In genomic region chr15:100038470-100038971, GRCm38 (mm10) we compare ENCODE assay signal across 8 mouse cellular contexts. TPM values are rescaled to one million over a fixed set of nuclear protein-coding genes. Genes with fewer than 3 reads are reported as not detected.
DNase-seq lines count a peak whose midpoint lies in the region; ATAC-seq and TF ChIP-seq lines count a peak whose summit lies in the region.

TSS of gene Dip2b (plus strand) at chr15:100038664.

- peak in 1 of 2 experiments; percentile 6; a peak in 1 of 4 replicates for TF ChIP-seq EP300 in MEL (IDR thresholded peaks at IDR 0.05; ENCODE audit: low read depth in 1 of 2, low read length in 2 of 2)

- 0% methylated on average over 53 of the region's 68 CpGs for WGBS in forebrain, embryonic 16.5 days
- WGBS in lung, adult 2 months, result under 1% methylated on average over 60 of the region's 68 CpGs
- WGBS in neural tube, embryonic 15.5 days, result 0% methylated on average over 19 of the region's 68 CpGs

- H3K36me3 ChIP-seq in MEL (ENCODE audit: control insufficient read depth in 1 of 2, insufficient read depth in 2 of 2, low read length in 2 of 2), result peaks cover 0 to 24% of the 10 kb centered on the region in 2 experiments; a peak in 2 of 4 replicates
- H3K36me3 ChIP-seq in forebrain, embryonic 16.5 days (ENCODE audit: control insufficient read depth, insufficient read depth), result no peaks in the 10 kb centered on the region
- H3K36me3 ChIP-seq in neural tube, embryonic 15.5 days, result no peaks in the 10 kb centered on the region

- peak; percentile 92 to 99 (median 98) for TF ChIP-seq CTCF in MEL (IDR thresholded peaks at IDR 0.05 in 2 of 3, conservative IDR thresholded peaks at IDR 0.05 in 1 of 3; ENCODE audit: control insufficient read depth in 1 of 3, insufficient read depth in 1 of 3, low read depth in 2 of 3, low read length in 3 of 3, poor library complexity in 1 of 3, severe bottlenecking in 1 of 3)
- TF ChIP-seq CTCF in layer of hippocampus, adult 2 months (conservative IDR thresholded peaks at IDR 0.05), result peak; percentile 97
- TF ChIP-seq CTCF in lung, adult 2 months (IDR thresholded peaks at IDR 0.05; ENCODE audit: insufficient read depth, low read length), result peak; percentile 71

- H3K9ac ChIP-seq in MEL (ENCODE audit: control insufficient read depth, low read depth, low read length, poor library complexity, severe bottlenecking), result peak within 1 kb of the TSS; percentile 97
- peak within 1 kb of the TSS; percentile 89 for H3K9ac ChIP-seq in forebrain, embryonic 16.5 days (replicated peaks; ENCODE audit: low read depth, low read length)
- H3K9ac ChIP-seq in neural tube, embryonic 15.5 days (replicated peaks), result peak within 1 kb of the TSS; percentile 97

- H3K27ac ChIP-seq in MEL (ENCODE audit: control insufficient read depth, low read depth, low read length), result peak within 1 kb of the TSS; percentile 31
- H3K27ac ChIP-seq in forebrain, embryonic 16.5 days (ENCODE audit: low read length), result peak within 1 kb of the TSS; percentile 98
- peak within 1 kb of the TSS; percentile 98 for H3K27ac ChIP-seq in layer of hippocampus, adult 2 months
- peak within 1 kb of the TSS; percentile 99 for H3K27ac ChIP-seq in neural tube, embryonic 15.5 days (replicated peaks)

- TF ChIP-seq POLR2A in MEL (IDR thresholded peaks at IDR 0.05; ENCODE audit: control insufficient read depth in 1 of 2, insufficient read depth in 1 of 2, low read depth in 1 of 2, low read length in 2 of 2, poor library complexity in 1 of 2), result peak; percentile 67 to 98; a peak in 3 of 4 replicates
- TF ChIP-seq POLR2A in lung, adult 2 months (IDR thresholded peaks at IDR 0.05; ENCODE audit: borderline replicate concordance, extremely low read depth, low read depth, low read length), result peak; percentile 43; the same call in 1 of the 2 replicates

- peak within 1 kb of the TSS; percentile 82 for H3K4me2 ChIP-seq in forebrain, embryonic 16.5 days (ENCODE audit: low read length)
- H3K4me2 ChIP-seq in neural tube, embryonic 15.5 days, result peak within 1 kb of the TSS; percentile 61

- peak; percentile 87 for TF ChIP-seq RAD21 in MEL (IDR thresholded peaks at IDR 0.05; ENCODE audit: low read depth, low read length)

- peak; percentile 89 for ATAC-seq in forebrain, embryonic 16.5 days
- ATAC-seq in neural tube, embryonic 15.5 days (ENCODE audit: low FRiP score), result peak; percentile 90

- no peaks in the 10 kb centered on the region for H3K9me3 ChIP-seq in MEL (replicated peaks; ENCODE audit: insufficient read depth, low read length)
- H3K9me3 ChIP-seq in forebrain, embryonic 16.5 days (ENCODE audit: control insufficient read depth, low read length), result no peaks in the 10 kb centered on the region
- H3K9me3 ChIP-seq in neural tube, embryonic 15.5 days (replicated peaks), result no peaks in the 10 kb centered on the region

- no peaks in the 10 kb centered on the region for H3K27me3 ChIP-seq in MEL (ENCODE audit: control insufficient read depth in 1 of 2, insufficient read depth in 2 of 2, low read length in 2 of 2)
- H3K27me3 ChIP-seq in forebrain, embryonic 16.5 days (replicated peaks; ENCODE audit: control insufficient read depth, insufficient read depth, low read length), result no peaks in the 10 kb centered on the region
- H3K27me3 ChIP-seq in neural tube, embryonic 15.5 days (replicated peaks), result no peaks in the 10 kb centered on the region

- peak; percentile 97 for DNase-seq in MEL (ENCODE audit: low read depth, low spot score)
- DNase-seq in cerebellum, adult 18-20 months, result peak; percentile 96 to 100
- DNase-seq in heart, postnatal 36 days, result peak; percentile 98 to 99
- DNase-seq in layer of hippocampus, adult 2 months (ENCODE audit: low spot score in 2 of 2), result peak; percentile 90 to 98
- peak; percentile 97 for DNase-seq in lung, adult 2 months
- peak; percentile 94 for DNase-seq in testis, postnatal 14 days (ENCODE audit: low spot score)

- H3K79me2 ChIP-seq in MEL (ENCODE audit: control insufficient read depth, insufficient read depth, low read length, poor library complexity), result peaks cover 21% of the 10 kb centered on the region

- intact Hi-C loops in heart, postnatal 36 days (cut with DNase I), result loop anchor here (1.0 to 5.0 kb wide), 3 partner anchors 88 to 190 kb away; no protein-coding TSS in a partner anchor

- peak within 1 kb of the TSS; percentile 84 to 88 for H3K4me3 ChIP-seq in MEL (ENCODE audit: control insufficient read depth in 1 of 2, insufficient read depth in 1 of 2, low read depth in 2 of 2, low read length in 2 of 2)
- peak within 1 kb of the TSS; percentile 71 for H3K4me3 ChIP-seq in forebrain, embryonic 16.5 days (replicated peaks; ENCODE audit: low read length)
- H3K4me3 ChIP-seq in layer of hippocampus, adult 2 months, result peak within 1 kb of the TSS; percentile 95
- H3K4me3 ChIP-seq in lung, adult 2 months (replicated peaks; ENCODE audit: extremely low read depth, low read depth, low read length), result peak within 1 kb of the TSS; percentile 87
- peak within 1 kb of the TSS; percentile 99 for H3K4me3 ChIP-seq in neural tube, embryonic 15.5 days (replicated peaks)

- peaks cover 7 to 22% of the 10 kb centered on the region in 2 experiments for H3K4me1 ChIP-seq in MEL (ENCODE audit: control insufficient read depth in 1 of 2, insufficient read depth in 2 of 2, low read length in 2 of 2)
- H3K4me1 ChIP-seq in forebrain, embryonic 16.5 days (replicated peaks; ENCODE audit: control insufficient read depth, insufficient read depth, low read length), result peaks cover 25% of the 10 kb centered on the region
- peaks cover 25% of the 10 kb centered on the region for H3K4me1 ChIP-seq in lung, adult 2 months (ENCODE audit: control insufficient read depth, insufficient read depth, low read length)
- H3K4me1 ChIP-seq in neural tube, embryonic 15.5 days, result peaks cover 31% of the 10 kb centered on the region

TF ChIP-seq in MEL, 35 proteins besides CTCF, POLR2A, EP300 and RAD21 (continues in another document):
- TF ChIP-seq TCF12 (IDR thresholded peaks at IDR 0.05; ENCODE audit: low read depth, low read length) (peak; percentile 45; the same call in 1 of the 2 replicates), MYC (IDR thresholded peaks at IDR 0.05; ENCODE audit: low read depth, low read length) (no peak), NELFE (IDR thresholded peaks at IDR 0.05; ENCODE audit: low read depth, low read length) (peak; percentile 74), NRF1 (IDR thresholded peaks at IDR 0.05; ENCODE audit: insufficient read depth, low read depth, low read length, poor library complexity, severe bottlenecking) (peak; percentile 38; the same call in 1 of the 2 replicates), RCOR1 (IDR thresholded peaks at IDR 0.05; ENCODE audit: low read depth, low read length) (0 out of 2 replicates have a peak, but pooled peaks have one; percentile 9), POLR2AphosphoS2 (IDR thresholded peaks at IDR 0.05; ENCODE audit: low read length) (no peak), GABPA (IDR thresholded peaks at IDR 0.05; ENCODE audit: low read depth, low read length) (0 out of 2 replicates have a peak, but pooled peaks have one; percentile 19), ZNF384 (IDR thresholded peaks at IDR 0.05; ENCODE audit: low read depth, low read length) (0 out of 2 replicates have a peak, but pooled peaks have one; percentile 23), USF2 (IDR thresholded peaks at IDR 0.05; ENCODE audit: borderline replicate concordance in 1 of 2, insufficient read depth in 1 of 2, low read depth in 1 of 2, low read length in 2 of 2) (peak; percentile 22 to 87; a peak in 3 of 4 replicates), USF1 (IDR thresholded peaks at IDR 0.05; ENCODE audit: low read depth, low read length) (peak; percentile 98), JUND (IDR thresholded peaks at IDR 0.05; ENCODE audit: low read depth, low read length) (no peak), HCFC1 (IDR thresholded peaks at IDR 0.05; ENCODE audit: low read depth, low read length) (peak; percentile 71), POLR2AphosphoS5 (IDR thresholded peaks at IDR 0.05; ENCODE audit: borderline replicate concordance, low read depth, low read length) (no peak), TAL1 (IDR thresholded peaks at IDR 0.05; ENCODE audit: low read length) (no peak), MAX (IDR thresholded peaks at IDR 0.05; ENCODE audit: low read length) (peak; percentile 85), ZKSCAN1 (IDR thresholded peaks at IDR 0.05; ENCODE audit: low read depth, low read length) (no peak), ELF1 (IDR thresholded peaks at IDR 0.05; ENCODE audit: low read depth, low read length) (peak; percentile 40; the same call in 1 of the 2 replicates), SIN3A (IDR thresholded peaks at IDR 0.05; ENCODE audit: low read length) (peak; percentile 77), ZMIZ1 (IDR thresholded peaks at IDR 0.05; ENCODE audit: low read depth, low read length) (peak; percentile 64; the same call in 1 of the 2 replicates), CHD2 (IDR thresholded peaks at IDR 0.05; ENCODE audit: low read length) (no peak), E2F4 (IDR thresholded peaks at IDR 0.05; ENCODE audit: borderline replicate concordance, low read depth, low read length) (no peak), MYB (IDR thresholded peaks at IDR 0.05; ENCODE audit: low read depth, low read length) (no peak), MAZ (IDR thresholded peaks at IDR 0.05; ENCODE audit: low read depth, low read length) (peak; percentile 77; the same call in 1 of the 2 replicates), TBP (IDR thresholded peaks at IDR 0.05; ENCODE audit: low read depth, low read length) (no peak), UBTF (IDR thresholded peaks at IDR 0.05; ENCODE audit: borderline replicate concordance, insufficient read depth, low read depth, low read length) (peak; percentile 82; the same call in 1 of the 2 replicates), ZC3H11A (IDR thresholded peaks at IDR 0.05; ENCODE audit: low read depth, low read length) (peak; percentile 75), KAT2A (conservative IDR thresholded peaks at IDR 0.05; ENCODE audit: low read depth, low read length) (no peak), MEF2A (IDR thresholded peaks at IDR 0.05; ENCODE audit: extremely low read depth, insufficient replicate concordance, low read depth, low read length, poor library complexity, severe bottlenecking) (no peak), SMC3 (IDR thresholded peaks at IDR 0.05; ENCODE audit: low read depth, low read length) (peak; percentile 83)

RNA-seq across cellular contexts. Expression of gene Dip2b, which starts in this region (rescaled TPM):
- 15.4 and 17.8 TPM in 2 replicates for total RNA-seq in MEL (2012; rRNA removed)
- polyA plus RNA-seq in MEL (2012; ENCODE audit: insufficient read depth in 1 of 2, insufficient read length in 2 of 2, low read depth in 1 of 2, low replicate concordance in 2 of 2, missing spikeins in 1 of 2), result 10 to 100 TPM; 13.9 to 68.9 TPM
- polyA plus RNA-seq in forebrain, embryonic 16.5 days (2015; fragmentation: Nextera tagmentation; extraction: Ambion mirVana), result 19.2 and 21.1 TPM in 2 replicates
- 10 to 100 TPM; 21.0 to 21.5 TPM for total RNA-seq in heart, postnatal 36 days (2021)
- 10 to 100 TPM; 47.7 to 51.3 TPM for total RNA-seq in layer of hippocampus, adult 2 months (2021)
- polyA plus RNA-seq in lung, adult 2 months (2012; rRNA removed), result 11.0 and 14.6 TPM in 2 replicates
- polyA plus RNA-seq in neural tube, embryonic 15.5 days (2015; fragmentation: Nextera tagmentation; extraction: Ambion mirVana), result 13.8 and 14.0 TPM in 2 replicates

Comparison
In these comparisons a context has a peak if more than half of its experiments do, and no peak if none do; other contexts are left out.
1. Peak in every context shown above with its lines: DNase-seq, ATAC-seq, H3K4me3 ChIP-seq and H3K27ac ChIP-seq.
2. H3K27ac ChIP-seq: peak in every context shown above with its lines; median percentile 99 in neural tube, embryonic 15.5 days; 98 in forebrain, embryonic 16.5 days; 98 in layer of hippocampus, adult 2 months; 31 in MEL.